Mouse (Mus musculus) liver, postnatal 0 days (tissue): ENCODE measurements around the gene Upp1.

ENCODE experiments used
- CTCF ChIP-seq: sonication (generic); IDR thresholded peaks from 2 replicates; pipeline ENCODE4 v1.5.1; 2016; ENCODE audit warnings: antibody characterized with exemption, low read depth
- EP300 ChIP-seq: IDR thresholded peaks from 2 replicates; pipeline ENCODE4 v1.6.1; 2016; ENCODE audit warnings: antibody characterized with exemption, low read depth, mild to moderate bottlenecking

DNA sequence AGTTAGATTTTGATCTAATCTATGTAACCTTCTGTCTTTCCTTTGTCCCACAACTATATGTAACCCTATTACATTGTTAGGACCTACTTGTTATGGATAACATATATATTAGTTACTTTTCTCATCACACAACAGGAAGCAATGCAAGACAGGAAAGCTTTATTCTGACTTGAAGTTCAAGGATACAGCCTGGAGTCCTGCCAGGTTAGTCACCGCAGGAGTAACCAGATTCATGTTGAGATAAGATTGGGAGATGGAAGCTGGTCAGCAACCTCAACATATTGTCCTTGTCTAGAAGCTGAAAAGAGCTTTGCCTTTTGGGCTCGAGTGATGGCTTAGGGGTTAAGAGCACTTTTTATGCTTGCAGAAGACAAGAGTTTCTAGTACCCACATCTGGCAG lies 30.3 kb downstream of the Upp1 start:
- TF ChIP-seq CTCF = no peak
- TF ChIP-seq EP300 = no peak
